Mouse (Mus musculus) mesoderm, embryonic 11.5 days (tissue): ENCODE measurements around the gene Tcea2.
A peak's percentile ranks its signal among the peaks of the same experiment; 100 is the strongest.

Source experiments
- DNase-seq: peaks from one replicate; pipeline ENCODE4 v3.0.0-alpha.2; 2012; ENCODE audit warnings: low read depth, low spot score

Tcea2 gene

GRCm38 (mm10) chr2:181679951-181680715 is at the start of gene Tcea2:
TSS of gene Tcea2 (plus strand) at chr2:181680310.
- peak; percentile 75 for DNase-seq

- no peak for DNase-seq
These were observed 47.5 kb upstream of the Tcea2 start for GRCm38 (mm10) chr2:181632624-181633023.

- no peak for DNase-seq
These were observed 44.2 kb upstream of the Tcea2 start for GRCm38 (mm10) chr2:181635865-181636264.

- peak; percentile 55 for DNase-seq
These were observed 35.7 kb upstream of the Tcea2 start for GRCm38 (mm10) chr2:181644361-181644760.

GRCm38 (mm10) chr2:181645666-181646065 is 34.4 kb upstream of the Tcea2 start:
- no peak for DNase-seq

- DNase-seq: no peak
These were observed 33.3 kb upstream of the Tcea2 start for GRCm38 (mm10) chr2:181646626-181647472.

GRCm38 (mm10) chr2:181648926-181649325 is 31.2 kb upstream of the Tcea2 start:
- no peak for DNase-seq

GRCm38 (mm10) chr2:181653065-181653464 is 27.0 kb upstream of the Tcea2 start:
- DNase-seq: no peak

GRCm38 (mm10) chr2:181653523-181653922 is 26.6 kb upstream of the Tcea2 start:
- DNase-seq: no peak

GRCm38 (mm10) chr2:181656734-181657133 is 23.4 kb upstream of the Tcea2 start, which contains the start of gene Gm29797:
TSS of gene Gm29797 (plus strand) at chr2:181657034.
- DNase-seq: no peak

- DNase-seq: no peak
These were observed 22.7 kb upstream of the Tcea2 start for GRCm38 (mm10) chr2:181657441-181657840.

GRCm38 (mm10) chr2:181658528-181658927 is 21.6 kb upstream of the Tcea2 start:
- DNase-seq: no peak

GRCm38 (mm10) chr2:181658930-181659555 is 21.1 kb upstream of the Tcea2 start:
- no peak for DNase-seq

GRCm38 (mm10) chr2:181659609-181660055 is 20.5 kb upstream of the Tcea2 start:
- DNase-seq: peak; percentile 74

GRCm38 (mm10) chr2:181662620-181663297 is 17.4 kb upstream of the Tcea2 start:
- no peak for DNase-seq

- no peak for DNase-seq
These were observed 16.8 kb upstream of the Tcea2 start for GRCm38 (mm10) chr2:181663298-181663630.

GRCm38 (mm10) chr2:181670285-181670912 is 9.7 kb upstream of the Tcea2 start:
- no peak for DNase-seq

- DNase-seq: no peak
These were observed 9.2 kb upstream of the Tcea2 start for GRCm38 (mm10) chr2:181670913-181671311.

GRCm38 (mm10) chr2:181671326-181671725 is 8.8 kb upstream of the Tcea2 start, which contains the start of gene Sox18:
TSS of gene Sox18 (minus strand) at chr2:181671640.
- no peak for DNase-seq

GRCm38 (mm10) chr2:181671984-181672383 is 8.1 kb upstream of the Tcea2 start:
- DNase-seq: no peak

GRCm38 (mm10) chr2:181673501-181673900 is 6.6 kb upstream of the Tcea2 start:
- DNase-seq: no peak
